Mouse (Mus musculus) embryonic facial prominence, embryonic 13.5 days (tissue): ENCODE measurements around the gene Apom. TPM values are rescaled to one million over a fixed set of nuclear protein-coding genes. Genes with fewer than 3 reads are reported as not detected.
A peak's percentile ranks its signal among the peaks of the same experiment; 100 is the strongest.

Experiments used
- ATAC-seq: fragments of 200-750 bp; cut with Nextera tagmentation; 2 replicates; pipeline ENCODE4 v1.8.0; 2017; ENCODE audit warnings: low read depth; ENCODE audit not compliant: insufficient number of reproducible peaks, insufficient read depth, low FRiP score, low TSS enrichment
- H3K27ac ChIP-seq: fragments of 300-500 bp; sonication (generic); 2 replicates; pipeline ENCODE4 v1.5.1; 2015; ENCODE audit warnings: moderate library complexity, mild to moderate bottlenecking, inconsistent platforms
- H3K27me3 ChIP-seq: fragments of 300-500 bp; sonication (generic); 2 replicates; pipeline ENCODE4 v1.6.1; 2015; ENCODE audit warnings: mild to moderate bottlenecking, inconsistent platforms
- H3K36me3 ChIP-seq: fragments of 300-500 bp; sonication (generic); 2 replicates; pipeline ENCODE4 v1.6.1; 2015; ENCODE audit warnings: mild to moderate bottlenecking, inconsistent platforms
- H3K4me1 ChIP-seq: fragments of 300-500 bp; sonication (generic); 2 replicates; pipeline ENCODE4 v1.6.1; 2015; ENCODE audit warnings: inconsistent platforms
- H3K4me2 ChIP-seq: fragments of 300-500 bp; sonication (generic); 2 replicates; pipeline ENCODE4 v1.6.1; 2015; ENCODE audit warnings: moderate library complexity, mild to moderate bottlenecking, inconsistent platforms
- H3K4me3 ChIP-seq: fragments of 300-500 bp; sonication (generic); 2 replicates; pipeline ENCODE4 v1.5.1; 2015; ENCODE audit warnings: mild to moderate bottlenecking, inconsistent platforms
- H3K9ac ChIP-seq: fragments of 300-500 bp; sonication (generic); 2 replicates; pipeline ENCODE4 v1.6.1; 2015; ENCODE audit warnings: mild to moderate bottlenecking, inconsistent platforms
- H3K9me3 ChIP-seq: fragments of 300-500 bp; sonication (generic); 2 replicates; pipeline ENCODE4 v1.6.1; 2016; ENCODE audit warnings: inconsistent platforms
- WGBS: fragments of 180-500 bp; shearing (Covaris S2); methylation state at CpG from one replicate; pipeline ENCODE4 v1.1.7; 2015; ENCODE audit warnings: mixed read lengths; 5-methylcytosine and 5-hydroxymethylcytosine counted together
- polyA plus RNA-seq: library from polyadenylated mRNA; unstranded; fragments of >200 nt; fragmentation: Nextera tagmentation; extraction: Ambion mirVana; gene quantifications from 2 replicates; pipeline ENCODE4 v1.2.1, GENCODE M21; 2015

Gene Apom
- polyA plus RNA-seq, 1 experiment from 2014 or later: 0.28 TPM

DNA sequence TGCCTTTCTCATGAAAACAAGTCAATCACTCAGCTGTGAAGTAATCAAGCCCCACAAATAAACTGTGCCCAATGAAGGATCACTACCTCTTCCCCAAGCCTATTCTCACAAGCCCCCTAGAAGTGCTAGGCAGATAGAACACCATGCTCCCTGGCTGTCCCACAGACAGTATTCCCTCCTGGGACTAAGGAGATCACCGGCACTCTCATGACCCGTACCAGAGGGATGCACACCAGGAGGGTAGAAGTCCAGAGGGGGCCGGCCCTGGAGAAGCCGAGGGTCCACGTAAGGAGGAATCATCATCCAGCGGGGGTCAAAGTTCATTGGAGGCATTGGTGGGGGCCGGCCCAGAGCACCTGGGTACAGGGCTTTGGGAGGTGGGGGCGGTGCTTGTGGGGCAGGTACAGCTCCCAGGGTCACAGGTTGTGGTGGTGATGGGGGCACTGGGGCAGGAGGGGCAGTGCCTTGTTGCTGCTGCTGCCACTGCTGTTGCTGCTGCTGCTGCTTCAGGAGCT, 25.9 kb upstream of the Apom start:
- H3K9ac ChIP-seq: no peak overlapping the region
- no peak overlapping the region for H3K27ac ChIP-seq
- H3K27me3 ChIP-seq: no peaks in the 10 kb centered on the region
- 90% methylated on average over 8 of the region's 8 CpGs for WGBS
- H3K4me3 ChIP-seq: no peak overlapping the region
- no peaks in the 10 kb centered on the region for H3K9me3 ChIP-seq
- peaks cover 100% of the 10 kb centered on the region for H3K36me3 ChIP-seq
- no peak overlapping the region for H3K4me2 ChIP-seq
- H3K4me1 ChIP-seq: peaks cover 35% of the 10 kb centered on the region
- ATAC-seq: no peak

- Histone ChIP-seq H3K27me3 (no peaks in the 10 kb centered on the region), H3K36me3 (peaks cover 100% of the 10 kb centered on the region), H3K4me3 (no peak overlapping the region), H3K4me2 (no peak overlapping the region), H3K9ac (no peak overlapping the region), H3K4me1 (peaks cover 31% of the 10 kb centered on the region), H3K9me3 (no peaks in the 10 kb centered on the region), H3K27ac (no peak overlapping the region)
- ATAC-seq: no peak
- 92% methylated on average over 8 of the region's 8 CpGs for WGBS
These were observed 25.4 kb upstream of the Apom start for GRCm38 (mm10) chr17:35157254-35157653.

- Histone ChIP-seq H3K4me1 (peaks cover 24% of the 10 kb centered on the region), H3K27ac (no peak overlapping the region), H3K4me2 (no peak overlapping the region), H3K9me3 (no peaks in the 10 kb centered on the region), H3K27me3 (no peaks in the 10 kb centered on the region), H3K4me3 (no peak overlapping the region), H3K9ac (0 out of 2 replicates have a peak overlapping the region, but pooled peaks have one; percentile 36), H3K36me3 (peaks cover 100% of the 10 kb centered on the region)
- 89% methylated on average over 33 of the region's 33 CpGs for WGBS
- ATAC-seq: no peak
These were observed 24.8 kb upstream of the Apom start for GRCm38 (mm10) chr17:35156461-35157200.

- ATAC-seq: no peak
- 90% methylated on average over 12 of the region's 12 CpGs for WGBS
- no peak overlapping the region for H3K9ac ChIP-seq
- H3K36me3 ChIP-seq: peaks cover 98% of the 10 kb centered on the region
- no peaks in the 10 kb centered on the region for H3K27me3 ChIP-seq
- no peak overlapping the region for H3K4me3 ChIP-seq
- peak overlapping the region; percentile 77; the same call in 1 of the 2 replicates for H3K27ac ChIP-seq
- no peak overlapping the region for H3K4me2 ChIP-seq
- no peaks in the 10 kb centered on the region for H3K9me3 ChIP-seq
- peaks cover 23% of the 10 kb centered on the region for H3K4me1 ChIP-seq
These were observed 23.6 kb upstream of the Apom start for GRCm38 (mm10) chr17:35155451-35155850.

GRCm38 (mm10) chr17:35154616-35155015, 22.8 kb upstream of the Apom start:
- no peak overlapping the region for H3K4me3 ChIP-seq
- ATAC-seq: no peak
- WGBS: 73% methylated on average over 7 of the region's 7 CpGs
- peaks cover 23% of the 10 kb centered on the region for H3K4me1 ChIP-seq
- no peaks in the 10 kb centered on the region for H3K27me3 ChIP-seq
- H3K4me2 ChIP-seq: peak overlapping the region; percentile 5; the same call in 1 of the 2 replicates
- H3K27ac ChIP-seq: peak overlapping the region; percentile 77
- H3K36me3 ChIP-seq: peaks cover 98% of the 10 kb centered on the region
- H3K9ac ChIP-seq: peak overlapping the region; percentile 63
- no peaks in the 10 kb centered on the region for H3K9me3 ChIP-seq

GRCm38 (mm10) chr17:35153931-35154330, 22.1 kb upstream of the Apom start:
- Histone ChIP-seq H3K9me3 (no peaks in the 10 kb centered on the region), H3K9ac (0 out of 2 replicates have a peak overlapping the region, but pooled peaks have one; percentile 63), H3K27me3 (no peaks in the 10 kb centered on the region), H3K4me2 (no peak overlapping the region), H3K4me1 (peaks cover 23% of the 10 kb centered on the region), H3K36me3 (peaks cover 98% of the 10 kb centered on the region), H3K4me3 (no peak overlapping the region), H3K27ac (peak overlapping the region; percentile 77)
- WGBS: 35% methylated on average over 4 of the region's 4 CpGs
- no peak for ATAC-seq

DNA sequence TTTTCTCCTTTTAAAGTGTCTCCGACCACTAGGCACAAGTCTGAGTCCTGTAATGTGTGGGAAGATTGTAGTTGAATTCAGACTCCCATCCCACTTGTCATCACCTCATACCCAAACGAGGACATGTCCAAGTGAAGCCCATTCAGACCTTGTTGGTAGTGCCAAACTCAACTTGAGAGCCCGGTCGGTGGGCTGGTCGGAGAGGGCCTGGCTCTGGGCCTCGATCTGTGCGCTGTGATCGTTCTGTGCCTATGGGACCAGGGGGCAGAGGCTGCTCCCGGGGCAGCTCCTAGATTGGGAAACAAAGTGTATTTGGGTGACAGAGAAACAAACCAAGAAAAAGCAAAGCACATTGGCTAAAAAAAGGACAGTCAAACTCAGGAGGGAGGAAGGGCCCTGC, 21.2 kb upstream of the Apom start:
- Histone ChIP-seq H3K4me3 (no peak overlapping the region), H3K4me2 (no peak overlapping the region), H3K36me3 (peaks cover 98% of the 10 kb centered on the region), H3K4me1 (peaks cover 23% of the 10 kb centered on the region), H3K27me3 (no peaks in the 10 kb centered on the region), H3K9me3 (no peaks in the 10 kb centered on the region), H3K27ac (no peak overlapping the region), H3K9ac (no peak overlapping the region)
- no peak for ATAC-seq
- 93% methylated on average over 9 of the region's 9 CpGs for WGBS

- Histone ChIP-seq H3K9ac (no peak overlapping the region), H3K36me3 (peaks cover 96% of the 10 kb centered on the region), H3K9me3 (no peaks in the 10 kb centered on the region), H3K27me3 (no peaks in the 10 kb centered on the region), H3K4me1 (peaks cover 23% of the 10 kb centered on the region), H3K4me2 (no peak overlapping the region), H3K4me3 (no peak overlapping the region), H3K27ac (no peak overlapping the region)
- 93% methylated on average over 4 of the region's 4 CpGs for WGBS
- no peak for ATAC-seq
These were observed 20.3 kb upstream of the Apom start for GRCm38 (mm10) chr17:35152121-35152520.

- peak overlapping the region; percentile 33; the same call in 1 of the 2 replicates for H3K27ac ChIP-seq
- peaks cover 96% of the 10 kb centered on the region for H3K36me3 ChIP-seq
- H3K27me3 ChIP-seq: no peaks in the 10 kb centered on the region
- ATAC-seq: no peak; the same call in 1 of the 2 replicates
- no peak overlapping the region for H3K4me3 ChIP-seq
- H3K9me3 ChIP-seq: no peaks in the 10 kb centered on the region
- H3K4me1 ChIP-seq: no peaks in the 10 kb centered on the region
- 69% methylated on average over 5 of the region's 5 CpGs for WGBS
- no peak overlapping the region for H3K4me2 ChIP-seq
- H3K9ac ChIP-seq: no peak overlapping the region
These were observed 16.2 kb upstream of the Apom start for GRCm38 (mm10) chr17:35147922-35148639.

DNA sequence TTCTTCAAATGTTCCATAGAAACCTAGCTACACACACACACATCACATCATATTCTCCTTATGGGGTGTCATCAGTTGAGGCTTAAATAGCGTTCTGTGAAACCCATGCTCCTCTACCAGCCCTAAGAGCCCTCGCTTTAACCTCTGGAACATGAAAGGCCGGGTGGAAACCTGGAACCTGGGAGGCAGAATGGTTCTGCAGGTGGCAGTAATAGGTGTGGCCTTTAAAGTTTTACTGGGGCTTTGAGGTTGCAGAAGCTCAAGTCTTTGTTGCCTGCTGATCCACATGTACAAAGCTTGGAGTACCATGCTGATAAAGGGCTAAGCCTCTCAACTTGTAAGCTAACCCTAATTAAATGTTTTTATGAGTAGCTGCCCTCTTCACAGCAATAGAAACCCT, 15.5 kb upstream of the Apom start:
- Histone ChIP-seq H3K4me1 (no peaks in the 10 kb centered on the region), H3K36me3 (peaks cover 96% of the 10 kb centered on the region), H3K4me2 (no peak overlapping the region), H3K27me3 (no peaks in the 10 kb centered on the region), H3K4me3 (no peak overlapping the region), H3K9me3 (no peaks in the 10 kb centered on the region), H3K27ac (peak overlapping the region; percentile 35; the same call in 1 of the 2 replicates), H3K9ac (no peak overlapping the region)
- no peak for ATAC-seq
- WGBS: 64% methylated on average over 3 of the region's 3 CpGs

GRCm38 (mm10) chr17:35146139-35146538, 14.3 kb upstream of the Apom start:
- Histone ChIP-seq H3K4me3 (no peak overlapping the region), H3K27ac (no peak overlapping the region), H3K9ac (no peak overlapping the region), H3K4me2 (no peak overlapping the region), H3K27me3 (no peaks in the 10 kb centered on the region), H3K36me3 (peaks cover 96% of the 10 kb centered on the region), H3K9me3 (no peaks in the 10 kb centered on the region), H3K4me1 (no peaks in the 10 kb centered on the region)
- no peak for ATAC-seq
- 86% methylated on average over 5 of the region's 5 CpGs for WGBS
